Mouse (Mus musculus) hindbrain, embryonic 13.5 days (tissue): ENCODE measurements around the gene Nrd1. TPM values are rescaled to one million over a fixed set of nuclear protein-coding genes. Genes with fewer than 3 reads are reported as not detected.

Experiments
- ATAC-seq: fragments of 200-750 bp; cut with Nextera tagmentation; 2 replicates; pipeline ENCODE4 v1.8.0; 2017; ENCODE audit warnings: moderate TSS enrichment; ENCODE audit not compliant: low FRiP score
- H3K27ac ChIP-seq: fragments of 300-500 bp; sonication (generic); 2 replicates; pipeline ENCODE4 v1.5.1; 2015; ENCODE audit warnings: inconsistent platforms, mild to moderate bottlenecking, moderate library complexity
- H3K27me3 ChIP-seq: fragments of 300-500 bp; sonication (generic); 2 replicates; pipeline ENCODE4 v1.6.1; 2015; ENCODE audit warnings: mild to moderate bottlenecking, inconsistent platforms
- H3K36me3 ChIP-seq: fragments of 300-500 bp; sonication (generic); 2 replicates; pipeline ENCODE4 v1.6.1; 2015; ENCODE audit warnings: mild to moderate bottlenecking, inconsistent platforms
- H3K4me1 ChIP-seq: fragments of 300-500 bp; sonication (generic); replicated peaks from 2 replicates; pipeline ENCODE4 v1.6.1; 2015; ENCODE audit warnings: inconsistent platforms
- H3K4me2 ChIP-seq: fragments of 300-500 bp; sonication (generic); 2 replicates; pipeline ENCODE4 v1.6.1; 2015; ENCODE audit warnings: inconsistent platforms, mild to moderate bottlenecking, moderate library complexity
- H3K4me3 ChIP-seq: fragments of 300-500 bp; sonication (generic); 2 replicates; pipeline ENCODE4 v1.5.1; 2015; ENCODE audit warnings: mild to moderate bottlenecking, inconsistent platforms
- H3K9ac ChIP-seq: fragments of 300-500 bp; sonication (generic); 2 replicates; pipeline ENCODE4 v1.6.1; 2015; ENCODE audit warnings: mild to moderate bottlenecking, inconsistent platforms
- H3K9me3 ChIP-seq: fragments of 300-500 bp; sonication (generic); 2 replicates; pipeline ENCODE4 v1.6.1; 2016; ENCODE audit warnings: inconsistent platforms
- WGBS: fragments of 180-500 bp; shearing (Covaris S2); methylation state at CpG from one replicate; pipeline ENCODE4 v1.1.7; 2015; 5-methylcytosine and 5-hydroxymethylcytosine counted together
- polyA plus RNA-seq: library from polyadenylated mRNA; unstranded; fragments of >200 nt; fragmentation: Nextera tagmentation; extraction: Ambion mirVana; gene quantifications from 2 replicates; pipeline ENCODE4 v1.2.1, GENCODE M21; 2015

The Nrd1 gene
- polyA plus RNA-seq, 1 experiment from 2014 or later = 78.7 TPM

DNA sequence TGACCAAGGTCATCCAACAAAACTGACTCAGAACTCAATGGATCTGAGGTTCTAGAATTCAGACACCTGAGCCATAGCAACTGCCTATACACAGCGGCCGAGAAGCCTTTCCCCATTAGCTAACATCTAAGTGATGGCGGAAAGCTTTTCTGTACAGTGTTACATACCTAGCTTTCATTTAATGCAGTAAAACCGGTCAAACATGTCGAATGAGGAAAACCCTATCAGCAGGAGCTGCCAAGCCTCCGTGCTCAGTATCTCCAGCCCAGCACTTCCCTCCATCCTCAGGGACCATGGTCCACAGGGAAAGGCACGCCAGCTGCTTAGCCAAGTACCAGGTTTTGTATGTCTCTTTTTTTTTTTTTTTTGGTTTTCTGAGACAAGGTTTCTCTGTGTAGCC lies 78.5 kb downstream of the Nrd1 start:
- Histone ChIP-seq H3K27ac (no peak overlapping the region), H3K4me1 (no peaks in the 10 kb centered on the region), H3K9me3 (no peaks in the 10 kb centered on the region), H3K36me3 (peaks cover 53% of the 10 kb centered on the region), H3K4me3 (no peak overlapping the region), H3K4me2 (no peak overlapping the region), H3K9ac (no peak overlapping the region), H3K27me3 (no peaks in the 10 kb centered on the region)
- WGBS = 95% methylated on average over 7 of the region's 7 CpGs
- no peak for ATAC-seq

DNA sequence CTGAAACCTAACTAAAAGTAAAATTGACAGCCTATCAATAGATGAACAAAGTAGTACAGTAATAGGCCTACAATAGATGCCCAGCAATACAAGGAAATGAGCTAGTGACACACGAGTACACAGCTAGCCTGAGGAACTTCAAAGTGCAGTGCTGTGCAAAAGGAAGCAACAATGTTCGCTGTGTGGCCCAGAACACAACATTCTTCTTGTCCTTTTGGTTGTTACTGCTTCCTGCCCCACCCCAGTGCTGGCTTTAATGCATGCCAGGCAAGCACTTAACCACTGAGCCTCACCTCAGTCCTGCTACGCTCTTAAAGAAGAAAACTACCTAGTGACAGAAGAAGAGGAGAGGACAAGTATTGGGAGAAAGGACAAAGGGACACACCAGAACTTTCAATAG lies 79.2 kb downstream of the Nrd1 start:
- Histone ChIP-seq H3K9ac (no peak overlapping the region), H3K9me3 (no peaks in the 10 kb centered on the region), H3K4me2 (no peak overlapping the region), H3K4me3 (no peak overlapping the region), H3K27me3 (no peaks in the 10 kb centered on the region), H3K36me3 (peaks cover 55% of the 10 kb centered on the region), H3K27ac (no peak overlapping the region), H3K4me1 (no peaks in the 10 kb centered on the region)
- ATAC-seq = no peak
- WGBS = 88% methylated on average over 3 of the region's 3 CpGs

DNA sequence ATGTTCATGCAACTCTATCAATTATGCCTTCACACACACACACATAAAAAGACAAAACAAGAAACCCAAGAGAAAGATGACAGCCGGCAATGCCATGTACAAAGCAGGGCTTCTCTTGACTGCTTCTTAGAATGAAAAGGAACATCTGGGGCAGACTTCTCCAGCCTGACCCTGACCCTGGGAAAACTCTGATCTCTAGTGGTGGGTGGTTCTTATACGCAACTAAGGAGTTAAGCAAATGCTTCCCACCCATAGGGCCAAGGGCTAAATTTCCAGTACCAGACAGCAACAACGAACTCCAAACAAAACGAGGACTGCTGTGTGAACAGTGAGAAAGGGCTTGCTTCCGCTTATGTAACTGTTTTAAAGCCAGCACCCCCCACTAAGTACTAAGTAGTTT lies 79.7 kb downstream of the Nrd1 start:
- Histone ChIP-seq H3K4me3 (no peak overlapping the region), H3K4me1 (no peaks in the 10 kb centered on the region), H3K4me2 (no peak overlapping the region), H3K27me3 (no peaks in the 10 kb centered on the region), H3K9me3 (no peaks in the 10 kb centered on the region), H3K9ac (no peak overlapping the region), H3K27ac (no peak overlapping the region), H3K36me3 (peaks cover 55% of the 10 kb centered on the region)
- ATAC-seq = no peak
- WGBS = 88% methylated on average over 5 of the region's 5 CpGs

DNA sequence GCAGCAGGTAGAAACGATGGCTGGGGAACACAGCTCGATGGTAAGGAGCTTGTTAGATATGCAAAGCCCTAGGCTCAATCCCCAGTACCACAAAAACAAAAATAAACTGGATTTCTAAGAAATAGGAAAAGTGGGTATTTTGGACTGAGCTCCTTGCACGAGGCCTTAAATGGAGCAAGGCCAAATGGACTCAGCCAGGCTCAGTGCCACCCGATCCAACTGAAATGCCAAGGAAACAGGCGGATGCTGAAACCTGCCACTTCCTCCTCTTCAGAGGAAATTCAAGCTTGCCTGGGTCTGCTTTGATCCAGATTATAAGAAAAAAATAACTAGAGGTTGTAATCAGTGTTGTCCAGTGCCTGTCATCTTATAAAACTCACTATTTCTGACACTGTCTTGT lies 88.7 kb downstream of the Nrd1 start:
- no peak overlapping the region for H3K4me3 ChIP-seq
- no peaks in the 10 kb centered on the region for H3K4me1 ChIP-seq
- 93% methylated on average over 5 of the region's 5 CpGs for WGBS

DNA sequence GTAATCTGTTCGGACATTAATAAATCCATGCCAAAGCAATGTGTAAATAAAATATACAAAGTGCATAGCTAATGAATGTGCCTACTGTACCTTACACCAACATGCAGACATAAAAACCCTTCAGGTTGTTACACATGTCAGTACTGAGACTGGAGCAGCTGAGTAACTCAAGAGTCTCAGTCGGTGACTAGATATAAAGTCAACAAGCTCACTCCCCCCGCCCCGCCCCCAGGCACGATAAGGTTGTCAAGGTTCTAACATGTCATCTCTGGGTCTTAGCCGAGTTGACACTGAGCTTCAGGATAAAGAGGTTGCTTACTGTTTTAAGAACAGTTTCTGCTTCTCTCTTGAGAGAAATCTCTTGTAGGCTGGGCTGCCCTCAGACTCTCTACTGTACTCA lies 89.5 kb downstream of the Nrd1 start:
- Histone ChIP-seq H3K4me2 (no peak overlapping the region), H3K4me3 (no peak overlapping the region), H3K27ac (no peak overlapping the region), H3K36me3 (peaks cover 7% of the 10 kb centered on the region; the same call in 1 of the 2 replicates), H3K27me3 (no peaks in the 10 kb centered on the region), H3K4me1 (no peaks in the 10 kb centered on the region), H3K9ac (no peak overlapping the region), H3K9me3 (no peaks in the 10 kb centered on the region)
- 88% methylated on average over 6 of the region's 6 CpGs for WGBS
- ATAC-seq = no peak

More for the DNA sequence above, 88.7 kb downstream of the Nrd1 start:
- no peak overlapping the region for H3K9ac ChIP-seq
- no peak for ATAC-seq
- H3K36me3 ChIP-seq = peaks cover 7% of the 10 kb centered on the region; the same call in 1 of the 2 replicates
- H3K4me2 ChIP-seq = no peak overlapping the region
- H3K27me3 ChIP-seq = no peaks in the 10 kb centered on the region
- no peaks in the 10 kb centered on the region for H3K9me3 ChIP-seq
- no peak overlapping the region for H3K27ac ChIP-seq

DNA sequence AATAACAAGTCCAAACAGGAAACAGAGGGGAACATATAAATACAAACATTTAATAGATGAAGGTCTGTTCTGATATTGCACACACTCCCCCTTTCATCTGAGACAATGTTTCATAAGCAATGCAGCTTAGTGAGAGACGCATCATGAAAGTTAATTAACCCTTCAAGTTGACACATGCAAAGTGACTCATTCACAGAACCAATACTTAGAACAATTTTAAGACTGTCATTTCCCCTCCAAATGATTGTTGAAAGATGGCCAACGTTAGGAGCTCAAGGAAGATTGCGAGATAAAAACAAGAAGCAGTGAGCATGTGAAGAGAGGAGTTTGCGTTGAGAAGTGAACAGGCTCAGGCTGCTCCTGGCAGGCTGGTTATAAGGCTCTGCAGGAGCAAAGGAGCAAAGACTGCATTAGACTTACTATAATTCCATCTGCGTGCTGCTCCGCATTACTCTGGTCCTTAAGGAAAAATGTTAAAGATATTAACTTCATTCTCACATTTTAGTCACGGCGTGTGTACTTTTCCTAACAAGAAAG lies 90.9 kb downstream of the Nrd1 start:
- no peak for ATAC-seq
- WGBS = 90% methylated on average over 8 of the region's 8 CpGs
- H3K9me3 ChIP-seq = no peaks in the 10 kb centered on the region
- no peaks in the 10 kb centered on the region for H3K4me1 ChIP-seq
- H3K27me3 ChIP-seq = no peaks in the 10 kb centered on the region
- H3K9ac ChIP-seq = no peak overlapping the region
- H3K4me2 ChIP-seq = no peak overlapping the region
- H3K4me3 ChIP-seq = no peak overlapping the region
- H3K27ac ChIP-seq = no peak overlapping the region
- peaks cover 4% of the 10 kb centered on the region for H3K36me3 ChIP-seq

DNA sequence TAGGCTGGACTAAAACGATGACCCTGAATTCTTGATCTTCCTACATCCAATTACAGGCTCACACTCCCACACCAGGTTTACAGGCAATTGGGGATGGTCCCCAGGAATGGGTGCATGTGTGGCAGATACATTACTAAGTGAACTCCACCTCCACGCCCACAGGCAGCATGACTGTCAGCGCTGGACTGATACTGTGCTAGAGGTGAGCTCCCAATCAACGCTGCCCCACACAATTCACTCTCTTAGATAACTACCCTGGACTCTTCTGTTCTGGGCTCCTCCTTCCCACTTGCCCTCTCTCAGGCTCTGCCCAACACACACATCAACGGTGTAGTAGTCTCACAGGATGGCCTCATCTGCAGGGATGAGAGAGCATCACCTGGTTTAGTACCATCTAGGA lies 91.9 kb downstream of the Nrd1 start:
- peaks cover 9% of the 10 kb centered on the region for H3K36me3 ChIP-seq
- no peak overlapping the region for H3K4me3 ChIP-seq
- no peak overlapping the region for H3K4me2 ChIP-seq
- ATAC-seq = no peak
- H3K27ac ChIP-seq = no peak overlapping the region
- no peaks in the 10 kb centered on the region for H3K4me1 ChIP-seq
- H3K9me3 ChIP-seq = no peaks in the 10 kb centered on the region
- no peak overlapping the region for H3K9ac ChIP-seq
- WGBS = 92% methylated on average over 5 of the region's 5 CpGs
- H3K27me3 ChIP-seq = no peaks in the 10 kb centered on the region

DNA sequence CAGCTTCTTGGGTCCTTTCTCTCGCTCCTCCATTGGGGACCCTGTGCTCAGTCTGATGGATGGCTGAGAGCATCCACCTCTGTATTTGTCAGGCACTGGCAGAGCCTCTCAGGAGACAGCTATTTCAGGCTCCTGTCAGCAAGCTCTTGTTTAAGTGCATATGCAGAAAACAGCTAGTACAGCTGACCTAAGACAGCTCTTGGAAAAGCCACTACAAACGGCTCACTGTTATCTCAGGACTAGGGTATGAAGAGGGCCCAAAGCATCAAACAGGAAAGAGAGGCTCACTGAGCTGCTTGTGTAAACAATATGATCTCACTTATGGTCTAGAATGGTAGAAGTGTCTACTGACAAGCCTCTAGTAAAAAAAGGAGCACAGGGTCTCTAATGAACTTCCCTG lies 93.8 kb downstream of the Nrd1 start:
- H3K36me3 ChIP-seq = peaks cover 9% of the 10 kb centered on the region
- no peak for ATAC-seq
- 56% methylated on average over 2 of the region's 2 CpGs for WGBS

DNA sequence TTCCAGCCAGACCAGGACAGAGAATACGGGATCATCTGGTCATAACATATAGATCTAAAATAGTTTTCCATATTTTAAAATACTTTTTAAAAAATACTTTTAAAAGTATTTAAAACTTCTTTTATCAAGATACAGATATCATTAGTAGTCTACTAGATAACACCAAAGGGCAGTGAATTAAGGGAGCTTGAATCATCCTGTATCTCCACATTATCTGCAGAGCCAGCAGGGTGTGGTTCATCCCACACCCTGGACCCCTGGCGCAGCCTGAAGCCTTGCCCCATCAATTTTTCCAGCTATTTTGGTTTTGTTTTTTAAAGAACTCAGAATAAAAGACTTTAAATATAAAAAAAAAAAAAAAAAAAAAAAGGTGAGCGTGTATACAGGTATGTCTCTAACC lies 98.4 kb downstream of the Nrd1 start:
- WGBS = 96% methylated on average over 3 of the region's 3 CpGs
- Histone ChIP-seq H3K27me3 (no peaks in the 10 kb centered on the region), H3K27ac (no peak overlapping the region), H3K4me1 (no peaks in the 10 kb centered on the region), H3K4me2 (no peak overlapping the region), H3K4me3 (no peak overlapping the region), H3K36me3 (peaks cover 14% of the 10 kb centered on the region), H3K9ac (no peak overlapping the region), H3K9me3 (no peaks in the 10 kb centered on the region)
- no peak for ATAC-seq

More for the DNA sequence above, 93.8 kb downstream of the Nrd1 start:
- Histone ChIP-seq H3K4me2 (no peak overlapping the region), H3K9me3 (no peaks in the 10 kb centered on the region), H3K4me3 (no peak overlapping the region), H3K9ac (no peak overlapping the region), H3K27ac (no peak overlapping the region), H3K27me3 (no peaks in the 10 kb centered on the region), H3K4me1 (no peaks in the 10 kb centered on the region)

DNA sequence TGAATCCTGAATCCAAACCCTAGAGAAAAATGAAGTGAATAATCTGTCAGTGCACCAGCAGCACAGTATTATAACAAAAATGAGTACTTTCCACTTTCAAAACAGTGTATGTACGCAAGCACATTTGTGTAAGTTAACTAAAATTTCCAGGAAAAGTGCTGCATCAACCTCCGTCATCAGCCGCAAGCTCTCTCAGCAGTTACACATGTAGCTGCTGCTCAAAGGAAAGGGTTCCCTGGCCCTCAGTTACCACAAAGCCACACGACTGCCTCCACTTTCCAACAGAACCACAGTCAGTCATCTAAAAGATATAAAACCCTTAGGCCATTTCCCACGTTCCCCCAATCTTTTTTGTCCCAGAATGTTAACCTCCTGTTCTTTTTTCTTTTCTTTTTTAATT lies 102.1 kb downstream of the Nrd1 start:
- peaks cover 8% of the 10 kb centered on the region for H3K36me3 ChIP-seq
- no peaks in the 10 kb centered on the region for H3K9me3 ChIP-seq
- ATAC-seq = no peak
- H3K4me3 ChIP-seq = no peak overlapping the region
- H3K4me2 ChIP-seq = no peak overlapping the region
- WGBS = 88% methylated on average over 5 of the region's 5 CpGs
- no peaks in the 10 kb centered on the region for H3K4me1 ChIP-seq
- no peak overlapping the region for H3K9ac ChIP-seq
- H3K27ac ChIP-seq = no peak overlapping the region
- no peaks in the 10 kb centered on the region for H3K27me3 ChIP-seq

DNA sequence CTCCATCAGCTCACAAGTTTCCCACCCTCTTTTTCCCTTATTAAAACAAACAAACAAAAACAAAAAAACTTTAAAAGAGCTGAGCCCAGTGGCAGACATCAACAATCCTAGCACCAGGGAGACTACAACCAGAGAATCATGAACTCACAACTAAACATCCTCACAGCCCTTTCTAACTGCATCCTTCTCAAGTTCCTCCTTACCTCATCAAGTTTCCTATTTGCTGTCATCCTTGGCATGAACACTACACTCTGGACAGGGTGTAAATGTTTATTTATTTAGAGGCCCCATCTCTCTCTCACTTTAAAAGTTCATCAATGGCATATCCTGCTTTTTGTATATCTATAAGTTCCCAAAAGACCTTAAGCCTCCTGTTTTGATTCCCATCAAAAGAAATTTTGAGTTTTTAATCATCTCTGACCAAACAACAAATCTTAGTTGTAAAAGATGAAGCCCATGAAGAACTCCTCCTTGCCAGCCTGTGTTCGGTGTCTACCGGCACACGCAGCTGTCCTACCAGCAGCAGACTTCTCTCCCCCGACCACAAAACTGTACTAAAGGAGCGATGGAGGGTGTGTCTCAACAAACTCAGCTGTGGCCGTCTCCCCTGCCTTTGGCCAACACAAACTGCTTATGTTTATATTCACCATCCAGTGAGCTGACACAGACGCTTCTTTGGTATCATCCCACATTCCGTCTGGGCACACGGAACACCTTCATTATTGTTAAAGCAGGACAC lies 102.9 kb downstream of the Nrd1 start:
- H3K27me3 ChIP-seq = no peaks in the 10 kb centered on the region
- no peak overlapping the region for H3K4me3 ChIP-seq
- H3K9ac ChIP-seq = no peak overlapping the region
- no peak overlapping the region for H3K27ac ChIP-seq
- H3K4me1 ChIP-seq = no peaks in the 10 kb centered on the region
- H3K4me2 ChIP-seq = no peak overlapping the region
- 81% methylated on average over 9 of the region's 9 CpGs for WGBS
- H3K9me3 ChIP-seq = no peaks in the 10 kb centered on the region
- peaks cover 8% of the 10 kb centered on the region for H3K36me3 ChIP-seq
- ATAC-seq = no peak

DNA sequence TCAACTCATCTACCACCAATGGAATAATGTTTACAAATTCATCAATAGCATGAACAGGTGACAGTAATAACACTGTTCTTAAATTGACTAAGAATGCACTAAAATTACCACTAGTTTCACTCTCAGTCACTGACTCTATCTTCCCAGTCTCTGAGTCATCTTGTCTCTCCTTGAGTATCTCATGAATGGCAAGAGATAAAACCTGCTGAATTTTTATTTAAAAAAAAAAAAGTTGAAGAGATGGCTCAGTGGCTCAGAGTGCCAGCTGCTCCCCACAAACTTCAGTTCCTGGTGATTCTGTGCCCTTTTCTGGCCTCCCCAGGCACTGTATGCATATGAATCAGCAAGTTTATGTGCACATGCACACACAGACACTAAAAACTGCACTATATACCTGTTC lies 104.8 kb downstream of the Nrd1 start:
- ATAC-seq = no peak
- Histone ChIP-seq H3K4me3 (no peak overlapping the region), H3K36me3 (peaks cover 7% of the 10 kb centered on the region), H3K4me1 (no peaks in the 10 kb centered on the region), H3K27me3 (no peaks in the 10 kb centered on the region), H3K9me3 (no peaks in the 10 kb centered on the region), H3K9ac (no peak overlapping the region), H3K4me2 (no peak overlapping the region), H3K27ac (no peak overlapping the region)

DNA sequence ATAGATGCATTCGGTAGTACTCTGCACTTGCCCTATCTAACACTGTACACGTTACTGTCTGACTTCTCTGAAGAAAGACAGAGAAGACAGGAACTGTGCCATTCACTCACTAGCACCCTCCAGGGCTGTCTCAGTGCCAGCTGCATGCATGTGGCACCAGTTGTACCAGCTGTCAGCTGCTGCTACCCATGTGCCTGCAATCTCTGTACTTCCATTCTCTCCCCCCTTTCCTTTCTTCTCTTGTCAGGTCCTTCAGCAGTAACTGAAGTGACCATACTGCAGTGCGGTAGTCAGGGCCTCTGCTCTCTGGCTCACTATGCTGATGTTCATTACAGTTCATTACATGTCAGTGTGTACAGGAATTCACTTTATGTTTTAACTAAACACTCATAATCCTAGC lies 105.6 kb downstream of the Nrd1 start:
- WGBS = 74% methylated on average over 3 of the region's 3 CpGs
- Histone ChIP-seq H3K36me3 (peaks cover 5% of the 10 kb centered on the region), H3K9ac (no peak overlapping the region), H3K4me2 (no peak overlapping the region), H3K27me3 (no peaks in the 10 kb centered on the region), H3K9me3 (no peaks in the 10 kb centered on the region), H3K4me3 (no peak overlapping the region), H3K4me1 (no peaks in the 10 kb centered on the region), H3K27ac (peak overlapping the region; percentile 13; the same call in 1 of the 2 replicates)
- ATAC-seq = 0 out of 2 replicates have a peak, but pooled peaks have one; percentile 32
